Mouse (Mus musculus) megakaryocyte, embryonic 14.5 days (primary cell): Measurements from ENCODE around the gene Slc25a26.

Experiments used
- FLI1 ChIP-seq: IDR thresholded peaks from 2 replicates; pipeline ENCODE4 v1.6.1; 2012; ENCODE audit warnings: low read length, inconsistent platforms, mixed read lengths
- GATA1 ChIP-seq: IDR thresholded peaks from 3 replicates; pipeline ENCODE4 v1.6.1; 2012; ENCODE audit warnings: mixed read lengths, low read length, inconsistent platforms, borderline replicate concordance

DNA sequence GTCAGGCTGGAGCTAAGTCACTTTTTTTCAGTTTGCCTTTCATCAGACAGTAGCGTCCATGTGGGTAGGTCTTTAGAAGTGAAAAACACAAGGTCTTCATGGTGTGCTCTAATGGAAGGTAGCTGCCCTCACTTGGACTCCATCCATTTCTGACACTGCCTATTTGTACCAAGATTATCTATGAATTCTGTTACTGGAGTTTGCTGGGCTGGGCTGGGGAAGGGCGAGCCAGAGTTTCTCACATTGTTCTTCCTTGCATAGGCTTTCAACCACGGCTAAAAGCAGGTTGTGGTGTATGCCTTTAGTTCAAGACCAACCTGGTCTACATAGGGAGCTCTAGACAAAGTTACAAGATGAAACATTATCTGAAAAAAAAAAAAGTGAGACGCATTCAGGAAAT lies 84.8 kb downstream of the Slc25a26 start:
- TF ChIP-seq FLI1 (no peak), GATA1 (no peak)
